In the genomic region with DNA sequence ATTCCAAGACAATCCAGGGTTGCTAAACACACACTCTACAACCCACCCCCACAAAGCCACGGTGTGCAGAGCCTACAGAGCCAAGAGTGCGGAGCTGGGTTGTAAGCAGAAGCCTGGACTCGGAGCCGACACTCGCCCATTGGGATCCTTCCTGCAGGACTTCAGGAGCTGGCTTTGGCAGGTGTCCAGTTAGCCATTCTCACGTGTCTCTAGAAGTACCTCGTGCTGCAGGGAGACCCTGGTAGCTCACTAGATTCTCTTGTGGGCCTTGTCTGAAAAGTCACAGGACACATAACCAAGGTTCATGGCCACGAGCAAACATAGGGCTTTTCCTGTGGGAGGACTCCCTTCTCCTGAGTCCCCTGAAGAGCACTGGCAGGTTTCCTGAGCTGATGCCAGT, we compare ENCODE assay signal across 15 mouse cellular contexts. TPM values are rescaled to one million over a fixed set of nuclear protein-coding genes. Genes with fewer than 3 reads are reported as not detected.
DNase-seq lines count a peak whose midpoint lies in the region; ATAC-seq and TF ChIP-seq lines count a peak whose summit lies in the region.
"Had no signal": no experiment of that assay in that cellular context is flagged by ENCODE, and none has a peak within 500 bp of the region (broad histone marks: within the 10 kb centered on the region; RNA-seq: fewer than 3 reads in every experiment).

No protein-coding gene starts in this region.

- H3K36me3 ChIP-seq in midbrain, embryonic 11.5 days (ENCODE audit: control insufficient read depth, insufficient read depth, low read length) = no peaks in the 10 kb centered on the region
- H3K36me3 ChIP-seq in midbrain, embryonic 13.5 days = no peaks in the 10 kb centered on the region
- H3K36me3 ChIP-seq: forebrain, embryonic 15.5 days; limb, embryonic 15.5 days; neural tube, embryonic 12.5 days had no signal

- H3K4me1 ChIP-seq in midbrain, embryonic 11.5 days (ENCODE audit: control insufficient read depth, insufficient read depth, low read length) = no peaks in the 10 kb centered on the region
- H3K4me1 ChIP-seq in midbrain, embryonic 13.5 days (replicated peaks) = no peaks in the 10 kb centered on the region
- H3K4me1 ChIP-seq: forebrain, embryonic 15.5 days; neural tube, embryonic 12.5 days had no signal

- TF ChIP-seq CTCF in layer of hippocampus, adult 2 months (conservative IDR thresholded peaks at IDR 0.05) = no peak

- peak; percentile 42; the same call in 1 of the 2 replicates for ATAC-seq in frontal cortex, adult (ENCODE audit: low TSS enrichment)
- ATAC-seq in midbrain, embryonic 11.5 days (ENCODE audit: low FRiP score) = no peak
- no peak for ATAC-seq in midbrain, embryonic 13.5 days
- ATAC-seq: forebrain, embryonic 15.5 days had no signal

- no peaks in the 10 kb centered on the region for H3K9me3 ChIP-seq in midbrain, embryonic 11.5 days (ENCODE audit: control insufficient read depth, low read length)
- H3K9me3 ChIP-seq in midbrain, embryonic 13.5 days = no peaks in the 10 kb centered on the region
- H3K9me3 ChIP-seq: forebrain, embryonic 15.5 days; limb, embryonic 15.5 days; neural tube, embryonic 12.5 days had no signal

- whole genome bisulfite sequencing in midbrain, embryonic 11.5 days = 77% methylated on average over 8 of the region's 8 CpGs
- 72% methylated on average over 8 of the region's 8 CpGs for WGBS in midbrain, embryonic 13.5 days

- no peaks in the 10 kb centered on the region for H3K27me3 ChIP-seq in midbrain, embryonic 11.5 days (ENCODE audit: control insufficient read depth, insufficient read depth, low read length)
- no peaks in the 10 kb centered on the region for H3K27me3 ChIP-seq in midbrain, embryonic 13.5 days
- H3K27me3 ChIP-seq: forebrain, embryonic 15.5 days; limb, embryonic 15.5 days; neural tube, embryonic 12.5 days had no signal

- DNase-seq in frontal cortex, postnatal 25 days (ENCODE audit: low spot score in 2 of 2) = no peak
- DNase-seq in layer of hippocampus, adult 2 months (ENCODE audit: low spot score in 2 of 2) = no peak
- no peak for DNase-seq in layer of hippocampus, adult 9-10 months (ENCODE audit: low spot score)
- peak; percentile 74 for DNase-seq in midbrain, embryonic 11.5 days (ENCODE audit: low spot score, missing footprints)
- DNase-seq in urinary bladder, adult 18-20 months (ENCODE audit: low spot score in 2 of 2) = no peak

- no peak overlapping the region for H3K9ac ChIP-seq in midbrain, embryonic 11.5 days (ENCODE audit: low read length)
- no peak overlapping the region for H3K9ac ChIP-seq in midbrain, embryonic 13.5 days (replicated peaks)
- H3K9ac ChIP-seq: forebrain, embryonic 15.5 days; limb, embryonic 15.5 days; neural tube, embryonic 12.5 days had no signal

- no peak overlapping the region for H3K4me3 ChIP-seq in layer of hippocampus, adult 2 months
- no peak overlapping the region for H3K4me3 ChIP-seq in midbrain, embryonic 11.5 days (ENCODE audit: low read depth, low read length)
- H3K4me3 ChIP-seq in midbrain, embryonic 13.5 days (replicated peaks) = no peak overlapping the region
- H3K4me3 ChIP-seq: erythroblast, embryonic 14.5 days; forebrain, embryonic 15.5 days; limb, embryonic 15.5 days; neural tube, embryonic 12.5 days had no signal

- H3K4me2 ChIP-seq in midbrain, embryonic 11.5 days = no peak overlapping the region
- no peak overlapping the region for H3K4me2 ChIP-seq in midbrain, embryonic 13.5 days (replicated peaks)
- H3K4me2 ChIP-seq: forebrain, embryonic 15.5 days; limb, embryonic 15.5 days; neural tube, embryonic 12.5 days had no signal

- 0 out of 2 replicates have a peak overlapping the region, but pooled peaks have one; percentile 18 for H3K27ac ChIP-seq in layer of hippocampus, adult 2 months
- H3K27ac ChIP-seq in midbrain, embryonic 11.5 days (ENCODE audit: low read depth, low read length) = no peak overlapping the region
- H3K27ac ChIP-seq in midbrain, embryonic 13.5 days = no peak overlapping the region
- H3K27ac ChIP-seq: forebrain, embryonic 15.5 days; limb, embryonic 15.5 days; neural tube, embryonic 12.5 days; stomach, postnatal 0 days had no signal

RNA-seq across cellular contexts. Expression of a gene that starts 14.7 kb away (rescaled TPM):
- total RNA-seq in layer of hippocampus, adult 2 months (2021) = not detected
- polyA plus RNA-seq in midbrain, embryonic 11.5 days (2014; fragmentation: Nextera tagmentation; extraction: Ambion mirVana) = 0.59 and 0.92 TPM in 2 replicates
- polyA plus RNA-seq in midbrain, embryonic 13.5 days (2015; fragmentation: Nextera tagmentation; extraction: Ambion mirVana) = 0.39 and 0.50 TPM in 2 replicates
- total RNA-seq: gastrocnemius, adult 18-20 months; left cerebral cortex, adult 8-10 months; megakaryocyte-erythroid progenitor cell, adult 5-6 weeks had no signal

RNA-seq across cellular contexts. Expression of a gene that starts 35.2 kb away (rescaled TPM):
- 10 to 100 TPM; 19.8 to 23.2 TPM for total RNA-seq in layer of hippocampus, adult 2 months (2021)
- polyA plus RNA-seq in midbrain, embryonic 11.5 days (2014; fragmentation: Nextera tagmentation; extraction: Ambion mirVana) = 83.8 and 97.4 TPM in 2 replicates
- polyA plus RNA-seq in midbrain, embryonic 13.5 days (2015; fragmentation: Nextera tagmentation; extraction: Ambion mirVana) = 55.4 and 63.0 TPM in 2 replicates

RNA-seq across cellular contexts. Expression of a gene that starts 36.6 kb away (rescaled TPM):
- 1 to 10 TPM; 2.4 to 3.3 TPM for total RNA-seq in layer of hippocampus, adult 2 months (2021)
- 1.5 and 1.8 TPM in 2 replicates for polyA plus RNA-seq in midbrain, embryonic 11.5 days (2014; fragmentation: Nextera tagmentation; extraction: Ambion mirVana)
- polyA plus RNA-seq in midbrain, embryonic 13.5 days (2015; fragmentation: Nextera tagmentation; extraction: Ambion mirVana) = 6.1 and 6.8 TPM in 2 replicates
- total RNA-seq: megakaryocyte-erythroid progenitor cell, adult 5-6 weeks had no signal
- polyA plus RNA-seq: erythroblast, embryonic 14.5 days had no signal

RNA-seq across cellular contexts. Expression of a gene that starts 42.2 kb away (rescaled TPM):
- total RNA-seq in layer of hippocampus, adult 2 months (2021) = 10 to 100 TPM; 63.4 to 71.4 TPM
- 27.2 and 29.4 TPM in 2 replicates for polyA plus RNA-seq in midbrain, embryonic 11.5 days (2014; fragmentation: Nextera tagmentation; extraction: Ambion mirVana)
- polyA plus RNA-seq in midbrain, embryonic 13.5 days (2015; fragmentation: Nextera tagmentation; extraction: Ambion mirVana) = 78.8 and 84.0 TPM in 2 replicates

RNA-seq across cellular contexts. Expression of a gene that starts 51.5 kb away (rescaled TPM):
- 1 to 10 TPM; 6.2 to 9.1 TPM for total RNA-seq in layer of hippocampus, adult 2 months (2021)
- 15.0 and 15.8 TPM in 2 replicates for polyA plus RNA-seq in midbrain, embryonic 11.5 days (2014; fragmentation: Nextera tagmentation; extraction: Ambion mirVana)
- polyA plus RNA-seq in midbrain, embryonic 13.5 days (2015; fragmentation: Nextera tagmentation; extraction: Ambion mirVana) = 9.4 and 10.6 TPM in 2 replicates
- total RNA-seq: megakaryocyte-erythroid progenitor cell, adult 5-6 weeks had no signal
